Mouse (Mus musculus): ENCODE data around the gene Mlx.

Mlx gene

GRCm38 (mm10) chr11:101086756-101087681, at the start of gene Mlx:
Gene Mlx, plus strand, starts transcription at chr11:101087277.
- peak; percentile 77 to 92 for DNase-seq (ENCODE audit: low spot score in 2 of 2)

DNA sequence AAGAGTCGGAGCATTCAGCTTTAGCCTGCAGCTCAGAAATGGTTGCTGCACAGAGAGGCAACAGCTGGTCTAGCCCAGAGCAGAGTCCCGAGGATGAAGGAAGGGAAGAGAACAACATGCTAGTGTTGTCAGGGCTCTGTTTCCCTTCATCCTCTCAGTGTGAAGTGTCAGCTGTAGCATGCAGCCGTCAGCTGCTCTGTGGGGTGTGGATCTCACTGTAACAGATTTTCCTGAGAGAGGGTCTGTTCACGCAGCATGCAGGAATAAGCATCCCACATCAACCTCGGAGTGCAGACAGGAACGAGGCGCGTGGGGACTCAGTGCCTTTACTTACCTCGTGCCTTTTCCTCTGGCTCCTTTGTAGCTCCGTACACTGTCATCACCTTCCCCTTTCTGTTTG, 49.3 kb upstream of the Mlx start:
- no peak for DNase-seq (ENCODE audit: low spot score in 2 of 2)

- DNase-seq (ENCODE audit: low spot score in 2 of 2), result no peak
Measured at GRCm38 (mm10) chr11:101045826-101046225, 41.3 kb upstream of the Mlx start.

DNA sequence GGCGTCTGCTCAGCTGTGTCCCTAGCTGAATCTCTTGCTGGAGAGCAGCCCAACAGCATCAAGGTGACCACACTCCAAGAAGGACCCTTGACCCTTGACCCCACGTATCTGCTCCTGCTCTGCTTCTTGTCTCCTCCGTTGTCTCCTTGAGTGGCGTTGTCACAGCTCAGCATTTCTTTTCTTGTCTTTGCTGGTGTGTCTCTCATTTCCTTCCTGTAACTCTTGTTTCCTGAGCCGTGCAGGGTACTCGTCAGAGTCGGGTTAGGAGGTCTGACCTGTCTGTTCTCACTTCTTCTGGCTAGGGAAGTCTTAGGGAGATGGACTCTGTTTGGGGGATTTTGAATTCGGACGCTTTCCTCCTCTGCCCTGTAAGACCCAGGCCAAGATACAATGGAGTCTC, 40.6 kb upstream of the Mlx start:
- no peak for DNase-seq (ENCODE audit: low spot score in 2 of 2)

DNA sequence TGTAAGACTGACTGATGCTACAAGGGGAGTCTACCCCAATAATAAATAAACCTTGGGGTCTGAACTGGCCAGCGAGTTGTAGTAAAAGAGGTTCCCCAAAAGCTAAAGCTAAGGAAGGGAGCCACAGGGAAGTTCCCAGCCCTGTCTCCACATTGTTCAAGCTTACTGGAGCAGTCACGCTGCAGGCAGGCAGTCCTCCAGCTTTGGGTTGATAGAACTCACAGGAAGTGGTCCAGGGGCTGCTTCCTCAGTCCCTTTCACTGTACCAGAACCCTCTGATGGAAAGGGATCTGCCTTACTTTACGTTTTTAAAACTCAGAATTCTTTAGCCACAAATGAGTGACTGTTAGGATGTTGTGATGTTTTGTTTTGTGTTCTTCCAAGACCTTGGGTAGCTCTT, 39.6 kb upstream of the Mlx start:
- DNase-seq (ENCODE audit: low spot score in 2 of 2), result no peak

DNA sequence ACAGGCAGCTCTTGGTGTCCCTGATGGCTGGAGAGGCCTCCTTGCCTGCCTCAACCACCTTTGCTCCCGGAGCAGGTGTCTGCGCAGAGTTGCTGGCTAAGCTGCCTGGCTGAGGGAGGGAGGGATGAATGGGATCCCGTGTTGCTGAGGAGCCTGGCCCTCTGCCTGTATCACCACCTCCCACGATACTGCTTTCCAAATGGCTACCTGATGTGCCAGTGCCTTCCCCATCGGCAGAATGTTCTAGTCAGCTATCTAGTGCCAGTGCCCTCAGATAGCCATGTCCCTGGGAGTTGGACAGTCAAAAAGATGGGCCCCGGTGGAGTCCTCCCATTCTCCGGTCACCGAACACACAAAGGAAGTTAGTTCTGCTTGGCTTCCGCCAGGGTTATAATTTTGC, 36.7 kb upstream of the Mlx start:
- DNase-seq (ENCODE audit: low spot score in 2 of 2), result no peak

DNA sequence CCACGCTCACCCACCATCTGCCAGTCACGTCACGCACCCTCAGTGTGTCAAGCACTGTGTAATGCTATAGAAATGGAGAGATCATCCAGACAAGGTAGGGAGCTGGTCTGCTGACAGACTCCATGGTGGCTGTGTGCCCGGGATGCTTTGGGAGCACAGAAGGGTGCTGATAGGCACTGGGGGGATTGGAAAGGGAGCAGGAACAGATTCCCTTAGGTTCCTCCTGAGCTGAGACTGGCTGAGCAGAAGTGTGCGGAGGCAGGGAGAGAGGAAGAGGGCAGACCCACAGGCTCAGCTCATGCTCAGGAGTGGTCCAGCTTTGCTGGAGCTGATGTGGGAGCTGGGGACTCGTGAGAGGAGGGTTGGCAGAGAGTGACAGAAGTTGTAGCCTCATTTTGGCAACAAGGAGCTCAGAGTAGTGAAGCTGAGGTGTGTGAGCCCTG, 36.0 kb upstream of the Mlx start:
- DNase-seq (ENCODE audit: low spot score in 2 of 2), result no peak

DNA sequence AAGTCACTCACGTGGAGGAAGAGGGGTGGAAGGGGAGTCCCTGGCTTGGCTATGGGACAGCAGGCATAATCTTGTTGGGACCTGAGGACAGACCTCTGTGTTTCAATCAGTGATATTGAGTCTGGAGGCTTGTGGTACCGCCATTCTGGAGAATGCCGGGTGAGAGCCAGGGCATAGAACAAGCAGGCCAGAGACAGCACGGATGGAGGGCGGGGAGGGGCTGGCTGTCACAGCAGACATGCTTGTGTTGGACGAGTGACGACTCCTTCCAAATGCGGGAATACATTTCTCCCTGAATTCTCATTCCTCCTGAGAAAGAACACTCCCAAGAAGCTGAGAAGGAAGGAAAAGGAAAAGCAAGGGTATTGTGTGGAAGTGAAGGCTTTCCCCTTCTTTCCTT, 35.5 kb upstream of the Mlx start:
- DNase-seq (ENCODE audit: low spot score in 2 of 2), result no peak

DNA sequence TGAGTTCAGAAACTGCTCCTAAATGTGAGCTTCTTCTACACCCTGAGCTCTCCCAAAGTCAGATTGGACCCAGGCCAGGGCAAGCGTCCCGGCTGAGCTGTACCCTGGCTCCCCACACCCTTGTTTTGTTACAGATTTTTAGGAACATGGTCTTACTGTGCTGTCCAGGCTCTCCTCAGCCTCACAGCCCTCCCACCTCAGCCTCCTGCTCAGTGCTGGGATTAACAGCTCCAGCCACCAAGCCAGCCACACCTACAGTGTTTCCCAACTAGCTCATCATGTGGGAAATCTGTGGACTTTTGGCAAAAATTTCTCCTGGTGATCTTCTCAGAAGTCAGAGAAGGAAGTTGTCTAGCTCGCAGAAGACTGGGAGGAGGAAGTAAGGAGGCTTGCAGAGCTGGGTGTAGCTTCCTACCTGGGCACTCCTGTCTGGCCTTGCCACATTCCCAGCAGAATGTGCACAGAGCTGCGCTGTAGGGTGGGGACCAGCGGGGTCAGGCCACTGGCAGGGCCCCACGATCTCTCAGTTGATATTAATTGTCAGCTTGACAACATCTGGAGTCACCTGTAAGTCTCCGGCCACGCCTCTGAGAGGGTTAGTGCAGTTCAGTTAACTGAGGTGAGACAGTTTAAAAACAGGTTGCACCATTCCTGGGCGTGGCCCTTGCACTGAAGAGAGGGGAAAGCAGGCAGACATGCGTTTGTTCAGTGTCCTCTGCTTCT, 34.2 kb upstream of the Mlx start:
- peak in 1 of 2 experiments; percentile 33 for DNase-seq (ENCODE audit: low spot score in 2 of 2)

- peak in 1 of 2 experiments; percentile 56 for DNase-seq (ENCODE audit: low spot score in 2 of 2)
Measured at GRCm38 (mm10) chr11:101053974-101054373, 33.1 kb upstream of the Mlx start.

- DNase-seq (ENCODE audit: low spot score in 2 of 2), result peak in 1 of 2 experiments; percentile 24
Measured at GRCm38 (mm10) chr11:101055418-101055817, 31.7 kb upstream of the Mlx start.

DNA sequence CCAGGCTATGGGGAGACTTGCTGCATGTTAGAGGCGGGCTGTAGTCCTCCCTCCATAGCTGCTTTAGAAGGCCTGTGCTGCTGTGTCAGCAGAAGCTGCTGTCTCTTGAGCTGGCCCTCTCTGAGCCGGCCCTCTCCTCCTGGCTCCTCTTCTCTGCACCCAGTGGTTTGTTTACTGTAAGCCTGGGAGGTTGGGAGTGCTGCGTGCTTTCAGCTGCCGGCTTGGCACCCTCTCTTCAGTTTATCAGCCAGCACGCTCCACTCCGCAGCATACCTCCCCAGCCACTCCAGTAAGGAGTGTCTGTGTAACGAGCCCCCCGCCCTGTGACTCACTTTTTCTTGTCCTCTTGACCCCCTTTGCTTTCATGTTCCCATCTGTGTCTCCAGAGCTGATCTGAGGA, 30.2 kb upstream of the Mlx start:
- DNase-seq (ENCODE audit: low spot score in 2 of 2), result no peak

- peak; percentile 89 to 93 for DNase-seq (ENCODE audit: low spot score in 2 of 2)
Measured at GRCm38 (mm10) chr11:101057860-101058259, 29.2 kb upstream of the Mlx start.

GRCm38 (mm10) chr11:101058726-101059125, 28.4 kb upstream of the Mlx start:
- peak in 1 of 2 experiments; percentile 13 for DNase-seq (ENCODE audit: low spot score in 2 of 2)

DNA sequence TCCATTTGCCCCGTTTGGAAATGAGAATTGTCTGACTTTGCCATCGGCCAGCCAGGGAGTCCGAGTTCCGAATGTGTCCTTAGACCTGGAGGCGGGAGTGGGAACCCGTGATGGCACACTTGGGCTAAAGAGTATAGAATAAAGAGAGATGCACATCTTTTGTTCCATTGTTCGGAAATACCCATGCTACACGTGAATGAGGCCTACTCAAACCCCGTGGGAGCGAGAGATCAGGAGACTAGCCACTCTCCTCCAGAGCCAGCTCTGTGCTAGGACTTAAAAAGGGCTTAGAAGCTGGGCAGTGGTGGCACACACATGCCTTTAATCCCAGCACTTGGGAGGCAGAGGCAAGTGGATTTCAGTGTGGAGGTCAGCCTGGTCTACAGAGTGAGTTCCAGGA, 27.6 kb upstream of the Mlx start:
- peak in 1 of 2 experiments; percentile 16 for DNase-seq (ENCODE audit: low spot score in 2 of 2)

- peak in 1 of 2 experiments; percentile 34 for DNase-seq (ENCODE audit: low spot score in 2 of 2)
Measured at GRCm38 (mm10) chr11:101060126-101060525, 27.0 kb upstream of the Mlx start.

- peak in 1 of 2 experiments; percentile 11 for DNase-seq (ENCODE audit: low spot score in 2 of 2)
Measured at GRCm38 (mm10) chr11:101061049-101061448, 26.0 kb upstream of the Mlx start.

DNA sequence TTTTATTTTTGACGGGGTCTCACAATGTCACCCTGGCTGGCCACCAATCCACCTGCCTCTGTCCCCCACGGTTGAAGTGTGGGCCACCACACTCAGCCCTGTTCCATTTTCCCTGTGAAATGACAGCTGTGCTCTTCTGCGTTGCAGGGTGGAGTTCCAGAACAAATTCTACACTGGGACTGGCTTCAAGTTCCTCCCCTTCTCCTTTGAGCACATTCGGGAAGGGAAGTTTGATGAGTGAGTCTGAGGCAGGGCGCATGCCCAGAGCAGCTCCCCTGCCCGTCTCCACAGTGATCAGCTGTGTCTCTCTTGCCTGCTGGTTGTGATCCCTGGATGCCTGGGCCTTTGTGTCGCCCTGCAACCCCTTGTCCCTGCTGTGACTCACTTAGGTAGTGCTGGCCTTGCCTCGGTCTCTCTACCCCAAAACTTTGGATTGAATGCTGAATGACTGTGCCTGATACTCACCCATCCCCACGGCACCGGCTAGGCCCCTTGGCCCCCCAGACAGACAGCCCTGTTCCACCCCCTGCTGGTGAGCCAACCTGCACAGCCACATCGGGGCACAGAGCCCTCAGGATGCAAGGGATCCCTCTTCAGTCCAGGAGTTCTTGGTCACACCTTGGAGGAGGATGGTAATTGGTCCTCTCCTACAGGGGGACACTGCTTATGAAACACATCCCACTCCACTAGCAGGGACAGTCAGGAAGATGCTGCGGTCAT, 24.8 kb upstream of the Mlx start:
- DNase-seq (ENCODE audit: low spot score in 2 of 2), result peak in 1 of 2 experiments; percentile 35

GRCm38 (mm10) chr11:101062971-101063675, 24.0 kb upstream of the Mlx start:
- no peak for DNase-seq (ENCODE audit: low spot score in 2 of 2)

DNA sequence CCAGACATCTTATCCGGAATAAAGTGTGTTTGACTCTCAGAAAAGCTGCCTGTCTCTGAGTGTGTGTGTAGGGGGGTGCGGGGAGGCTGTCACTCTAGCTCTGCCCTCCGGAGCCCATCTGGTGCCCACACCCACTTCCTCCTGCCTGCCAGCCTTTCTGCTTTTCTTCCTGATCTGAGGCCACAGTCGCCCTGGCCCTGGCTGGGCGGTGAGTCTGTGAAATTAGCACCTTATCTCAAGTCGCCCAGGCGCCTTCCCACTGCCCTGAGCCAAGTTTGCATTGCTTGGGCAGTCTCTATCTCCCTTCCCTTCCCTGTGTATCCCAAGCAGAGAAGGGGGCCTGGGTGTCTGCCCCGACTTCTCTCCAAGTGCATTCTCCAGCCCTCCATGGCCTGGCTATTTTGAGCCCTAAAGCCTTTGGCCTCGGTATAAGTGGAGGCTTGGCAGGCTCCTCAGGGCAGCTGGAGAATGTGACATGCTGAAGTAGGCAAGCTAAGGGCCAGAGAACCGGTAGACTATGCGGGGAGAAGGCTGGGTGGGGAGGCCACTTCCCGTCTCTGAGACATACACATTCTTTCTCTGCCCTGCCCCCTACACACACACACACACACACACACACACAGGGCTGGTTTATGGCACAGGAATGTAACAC, 23.3 kb upstream of the Mlx start:
- DNase-seq (ENCODE audit: low spot score in 2 of 2), result peak; percentile 79 to 93

- DNase-seq (ENCODE audit: low spot score in 2 of 2), result peak in 1 of 2 experiments; percentile 46
Measured at GRCm38 (mm10) chr11:101064462-101064861, 22.6 kb upstream of the Mlx start.
